Mouse (Mus musculus): ENCODE results near the gene Zfp513.

Zfp513 gene

GRCm38 (mm10) chr5:31168630-31169029 lies 33.5 kb downstream of the Zfp513 start:
- no peak for DNase-seq (ENCODE audit: low spot score in 2 of 2)

- DNase-seq (ENCODE audit: low spot score in 2 of 2), result no peak
Measured at GRCm38 (mm10) chr5:31164878-31165277, 37.2 kb downstream of the Zfp513 start.

DNA sequence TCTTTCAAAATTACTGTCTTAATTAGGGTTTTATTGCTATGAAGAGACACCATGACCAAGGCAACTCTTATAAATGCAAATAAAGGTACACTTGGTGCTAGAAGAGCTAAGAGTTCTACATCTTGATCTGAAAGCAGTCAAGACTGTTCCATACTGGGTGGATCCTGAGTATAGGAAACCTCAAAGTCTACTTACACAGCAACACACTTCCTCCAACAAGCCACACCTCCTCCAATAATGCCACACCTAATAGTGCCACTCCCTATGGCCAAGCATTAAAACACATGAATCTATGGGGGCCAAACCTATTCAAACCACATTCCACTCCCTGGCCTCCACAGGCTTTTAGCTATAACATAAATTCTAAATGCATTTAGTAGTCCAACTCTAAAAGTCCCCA lies 39.6 kb downstream of the Zfp513 start:
- DNase-seq (ENCODE audit: low spot score in 2 of 2), result no peak

DNA sequence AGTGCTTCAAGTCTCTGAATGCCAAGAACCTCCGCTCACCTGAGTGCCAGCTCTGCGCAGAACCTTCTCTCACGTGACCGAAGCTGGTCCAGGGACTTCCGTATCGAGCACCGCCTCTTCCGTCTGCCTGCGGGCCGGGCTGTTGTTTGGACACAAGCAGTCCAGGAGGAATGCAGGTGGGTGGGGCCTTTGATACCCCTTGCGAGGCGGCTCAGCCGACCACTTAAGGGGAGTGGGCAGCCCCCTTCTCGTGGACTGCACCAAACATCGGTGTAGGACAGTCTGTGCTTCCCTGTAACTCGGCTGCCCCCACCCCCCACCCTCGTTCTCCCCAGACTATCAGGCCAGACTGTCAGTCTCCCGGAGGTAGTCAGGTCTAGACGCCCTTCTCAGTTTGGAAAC lies 48.0 kb downstream of the Zfp513 start, which contains the start of gene Mpv17:
TSS of gene Mpv17 (minus strand) at position 100 of the 402 bp plus-strand sequence.
- DNase-seq (ENCODE audit: low spot score in 2 of 2), result peak; percentile 83 to 90

- DNase-seq (ENCODE audit: low spot score in 2 of 2), result peak; percentile 55
Measured at GRCm38 (mm10) chr5:31153516-31154151, 48.5 kb downstream of the Zfp513 start.

DNA sequence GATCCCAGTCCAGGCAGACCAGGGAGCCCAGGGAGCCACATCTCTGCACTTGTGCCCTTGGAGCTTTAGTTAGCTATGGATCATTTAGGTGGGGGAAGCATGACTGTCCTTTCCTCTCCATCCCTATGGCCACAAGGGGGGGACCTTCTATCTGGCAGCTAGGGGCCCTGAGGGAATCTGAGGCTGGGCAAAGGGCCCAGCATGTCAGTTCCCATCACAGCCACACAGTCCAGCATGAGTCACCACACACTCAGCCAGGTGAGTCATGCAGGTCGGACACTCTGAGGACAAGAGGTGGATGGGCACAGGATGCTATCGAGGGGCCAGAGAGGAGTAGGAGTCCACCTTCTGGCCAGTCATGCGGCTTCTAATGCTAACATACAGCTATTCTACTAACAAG lies 50.4 kb downstream of the Zfp513 start:
- peak; percentile 35 to 63 for DNase-seq (ENCODE audit: low spot score in 2 of 2)

GRCm38 (mm10) chr5:31149781-31150180 lies 52.3 kb downstream of the Zfp513 start:
- DNase-seq (ENCODE audit: low spot score in 2 of 2), result no peak

All from heart, adult 9 months (tissue).